Mouse (Mus musculus) liver, adult 2 months (tissue): ENCODE measurements at regions not wholly inside any gene's neighbourhood (a gene's known extent, or its start where the extent isn't known, plus 50 kb on each side); places are given as distances from the start of the nearest gene placed in this dataset.

ENCODE experiments used
- CTCF ChIP-seq: fragments of 200-500 bp; IDR thresholded peaks from 2 replicates; pipeline ENCODE4 v1.5.1; 2011; ENCODE audit warnings: low read depth, low read length, control low read depth
- POLR2A ChIP-seq: fragments of 200-500 bp; IDR thresholded peaks from 2 replicates; pipeline ENCODE4 v1.6.1; 2011; ENCODE audit warnings: low read length, control low read depth; ENCODE audit not compliant: insufficient read depth; ENCODE audit errors: extremely low read depth

GRCm38 (mm10) chr4:5437076-5437475, 643.9 kb upstream of the Impad1 start:
- TF ChIP-seq POLR2A (no peak), CTCF (no peak)
